Mouse (Mus musculus): ENCODE data around the gene Dgcr8. TPM values are rescaled to one million over a fixed set of nuclear protein-coding genes. Genes with fewer than 3 reads are reported as not detected.
A peak's percentile ranks its signal among the peaks of the same experiment; 100 is the strongest.

Gene Dgcr8
- polyA plus RNA-seq (2014; fragmentation: Nextera tagmentation; extraction: Ambion mirVana) = 33.1 and 34.9 TPM in 2 replicates

- peaks cover 18% of the 10 kb centered on the region for H3K4me1 ChIP-seq (ENCODE audit: control insufficient read depth, insufficient read depth, low read length)
- peak within 1 kb of the TSS; percentile 76 for H3K27ac ChIP-seq (ENCODE audit: low read depth, low read length)
- H3K9me3 ChIP-seq (ENCODE audit: control insufficient read depth, low read length) = no peaks in the 10 kb centered on the region
- under 1% methylated on average over 66 of the region's 71 CpGs for WGBS
- H3K36me3 ChIP-seq (ENCODE audit: control insufficient read depth, insufficient read depth, low read length) = peaks cover 10% of the 10 kb centered on the region
- DNase-seq (ENCODE audit: low spot score, missing footprints) (peak; percentile 99), ATAC-seq (ENCODE audit: low FRiP score) (peak; percentile 100)
- no peaks in the 10 kb centered on the region for H3K27me3 ChIP-seq (ENCODE audit: control insufficient read depth, insufficient read depth, low read length)
- H3K4me2 ChIP-seq = peak within 1 kb of the TSS; percentile 70
- peak within 1 kb of the TSS; percentile 95 for H3K9ac ChIP-seq (ENCODE audit: low read length)
- H3K4me3 ChIP-seq (ENCODE audit: low read depth, low read length) = peak within 1 kb of the TSS; percentile 96
Observed at GRCm38 (mm10) chr16:18289067-18289588, at the start of gene Dgcr8. TSS of gene Dgcr8 (minus strand) at chr16:18289246.

GRCm38 (mm10) chr16:18337261-18337660 lies 48.2 kb upstream of the Dgcr8 start:
- peaks cover 3% of the 10 kb centered on the region; the same call in 1 of the 2 replicates for H3K4me1 ChIP-seq (ENCODE audit: control insufficient read depth, insufficient read depth, low read length)
- H3K9me3 ChIP-seq (ENCODE audit: control insufficient read depth, low read length) = no peaks in the 10 kb centered on the region
- DNase-seq (ENCODE audit: low spot score, missing footprints) (no peak), ATAC-seq (ENCODE audit: low FRiP score) (no peak)
- WGBS = 91% methylated on average over 4 of the region's 4 CpGs
- no peak overlapping the region for H3K4me3 ChIP-seq (ENCODE audit: low read depth, low read length)
- no peak overlapping the region for H3K27ac ChIP-seq (ENCODE audit: low read depth, low read length)
- H3K4me2 ChIP-seq = no peak overlapping the region
- H3K36me3 ChIP-seq (ENCODE audit: control insufficient read depth, insufficient read depth, low read length) = no peaks in the 10 kb centered on the region
- no peaks in the 10 kb centered on the region for H3K27me3 ChIP-seq (ENCODE audit: control insufficient read depth, insufficient read depth, low read length)
- H3K9ac ChIP-seq (ENCODE audit: low read length) = no peak overlapping the region

DNA sequence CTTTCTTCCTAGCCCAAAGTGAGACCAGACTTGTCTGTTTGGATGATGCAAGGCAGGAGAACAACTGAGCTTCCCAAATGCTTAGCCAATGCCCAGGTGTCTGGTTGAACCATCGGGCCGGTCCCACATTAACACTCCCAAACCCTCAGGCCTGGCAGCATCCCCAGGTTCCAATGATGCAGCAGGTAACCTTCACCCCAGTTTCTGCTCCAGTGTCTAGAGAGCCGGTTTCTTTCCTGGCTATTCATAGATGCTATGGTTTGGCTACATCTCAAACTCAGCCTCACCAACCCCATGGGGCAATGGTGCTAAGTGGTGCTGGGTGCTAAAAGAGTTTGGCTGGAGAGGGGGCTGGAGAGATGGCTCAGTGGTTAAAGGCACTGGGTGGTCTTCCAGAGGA lies 46.9 kb upstream of the Dgcr8 start:
- Histone ChIP-seq H3K9me3 (ENCODE audit: control insufficient read depth, low read length) (no peaks in the 10 kb centered on the region), H3K4me3 (ENCODE audit: low read depth, low read length) (no peak overlapping the region), H3K4me1 (ENCODE audit: control insufficient read depth, insufficient read depth, low read length) (peaks cover 3% of the 10 kb centered on the region; the same call in 1 of the 2 replicates), H3K27ac (ENCODE audit: low read depth, low read length) (no peak overlapping the region), H3K4me2 (no peak overlapping the region), H3K9ac (ENCODE audit: low read length) (no peak overlapping the region), H3K27me3 (ENCODE audit: control insufficient read depth, insufficient read depth, low read length) (no peaks in the 10 kb centered on the region), H3K36me3 (ENCODE audit: control insufficient read depth, insufficient read depth, low read length) (no peaks in the 10 kb centered on the region)
- no peak for ATAC-seq (ENCODE audit: low FRiP score)
- WGBS = 87% methylated on average over 3 of the region's 3 CpGs
- DNase-seq (ENCODE audit: low spot score, missing footprints) = no peak

- H3K27ac ChIP-seq (ENCODE audit: low read depth, low read length) = no peak overlapping the region
- no peaks in the 10 kb centered on the region for H3K27me3 ChIP-seq (ENCODE audit: control insufficient read depth, insufficient read depth, low read length)
- WGBS = 90% methylated on average over 3 of the region's 3 CpGs
- H3K4me3 ChIP-seq (ENCODE audit: low read depth, low read length) = no peak overlapping the region
- H3K9ac ChIP-seq (ENCODE audit: low read length) = no peak overlapping the region
- H3K9me3 ChIP-seq (ENCODE audit: control insufficient read depth, low read length) = no peaks in the 10 kb centered on the region
- H3K4me1 ChIP-seq (ENCODE audit: control insufficient read depth, insufficient read depth, low read length) = no peaks in the 10 kb centered on the region
- H3K4me2 ChIP-seq = no peak overlapping the region
- ATAC-seq (ENCODE audit: low FRiP score) (no peak), DNase-seq (ENCODE audit: low spot score, missing footprints) (no peak)
- H3K36me3 ChIP-seq (ENCODE audit: control insufficient read depth, insufficient read depth, low read length) = no peaks in the 10 kb centered on the region
Observed at GRCm38 (mm10) chr16:18333976-18334375, 44.9 kb upstream of the Dgcr8 start.

- no peaks in the 10 kb centered on the region for H3K9me3 ChIP-seq (ENCODE audit: control insufficient read depth, low read length)
- ATAC-seq (ENCODE audit: low FRiP score) (no peak), DNase-seq (ENCODE audit: low spot score, missing footprints) (no peak)
- H3K9ac ChIP-seq (ENCODE audit: low read length) = no peak overlapping the region
- no peaks in the 10 kb centered on the region for H3K36me3 ChIP-seq (ENCODE audit: control insufficient read depth, insufficient read depth, low read length)
- H3K4me2 ChIP-seq = no peak overlapping the region
- no peak overlapping the region for H3K27ac ChIP-seq (ENCODE audit: low read depth, low read length)
- no peaks in the 10 kb centered on the region for H3K27me3 ChIP-seq (ENCODE audit: control insufficient read depth, insufficient read depth, low read length)
- H3K4me1 ChIP-seq (ENCODE audit: control insufficient read depth, insufficient read depth, low read length) = no peaks in the 10 kb centered on the region
- no peak overlapping the region for H3K4me3 ChIP-seq (ENCODE audit: low read depth, low read length)
- 89% methylated on average over 1 of the region's 1 CpGs for WGBS
Observed at GRCm38 (mm10) chr16:18328524-18328923, 39.5 kb upstream of the Dgcr8 start.

GRCm38 (mm10) chr16:18327936-18328335 lies 38.9 kb upstream of the Dgcr8 start:
- H3K36me3 ChIP-seq (ENCODE audit: control insufficient read depth, insufficient read depth, low read length) = no peaks in the 10 kb centered on the region

DNA sequence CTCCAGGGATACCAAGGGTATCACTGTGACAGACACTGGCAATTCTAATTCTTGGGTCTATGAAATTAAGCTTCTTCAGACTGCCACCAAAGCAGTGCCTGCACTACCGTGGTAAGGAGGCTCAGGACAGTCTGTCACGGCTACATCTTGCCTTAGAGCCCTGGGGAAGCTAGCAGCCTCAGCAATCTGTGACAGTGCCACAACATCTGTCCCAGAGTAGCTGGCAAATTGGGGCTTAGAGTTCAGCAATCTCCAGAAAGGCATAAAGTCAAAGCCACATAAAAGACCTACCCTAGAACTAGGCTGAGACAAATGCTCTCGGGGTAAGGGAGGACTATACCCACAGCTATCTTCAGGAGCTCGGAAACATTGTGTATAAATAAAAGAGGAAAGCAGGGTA lies 36.7 kb upstream of the Dgcr8 start:
- Histone ChIP-seq H3K27me3 (ENCODE audit: control insufficient read depth, insufficient read depth, low read length) (no peaks in the 10 kb centered on the region), H3K4me1 (ENCODE audit: control insufficient read depth, insufficient read depth, low read length) (no peaks in the 10 kb centered on the region), H3K9ac (ENCODE audit: low read length) (no peak overlapping the region), H3K4me3 (ENCODE audit: low read depth, low read length) (no peak overlapping the region), H3K36me3 (ENCODE audit: control insufficient read depth, insufficient read depth, low read length) (no peaks in the 10 kb centered on the region), H3K27ac (ENCODE audit: low read depth, low read length) (no peak overlapping the region), H3K4me2 (no peak overlapping the region), H3K9me3 (ENCODE audit: control insufficient read depth, low read length) (no peaks in the 10 kb centered on the region)
- ATAC-seq (ENCODE audit: low FRiP score) = no peak
- whole genome bisulfite sequencing = 87% methylated on average over 4 of the region's 4 CpGs
- DNase-seq (ENCODE audit: low spot score, missing footprints) = no peak

More at GRCm38 (mm10) chr16:18327936-18328335, 38.9 kb upstream of the Dgcr8 start:
- Histone ChIP-seq H3K4me3 (ENCODE audit: low read depth, low read length) (no peak overlapping the region), H3K27ac (ENCODE audit: low read depth, low read length) (no peak overlapping the region), H3K4me1 (ENCODE audit: control insufficient read depth, insufficient read depth, low read length) (no peaks in the 10 kb centered on the region), H3K27me3 (ENCODE audit: control insufficient read depth, insufficient read depth, low read length) (no peaks in the 10 kb centered on the region), H3K9ac (ENCODE audit: low read length) (no peak overlapping the region), H3K9me3 (ENCODE audit: control insufficient read depth, low read length) (no peaks in the 10 kb centered on the region), H3K4me2 (no peak overlapping the region)
- ATAC-seq (ENCODE audit: low FRiP score) (no peak), DNase-seq (ENCODE audit: low spot score, missing footprints) (no peak)
- WGBS = 92% methylated on average over 9 of the region's 9 CpGs

- H3K9me3 ChIP-seq (ENCODE audit: control insufficient read depth, low read length) = no peaks in the 10 kb centered on the region
- 77% methylated on average over 6 of the region's 6 CpGs for WGBS
- H3K9ac ChIP-seq (ENCODE audit: low read length) = no peak overlapping the region
- H3K36me3 ChIP-seq (ENCODE audit: control insufficient read depth, insufficient read depth, low read length) = no peaks in the 10 kb centered on the region
- ATAC-seq (ENCODE audit: low FRiP score) = no peak
- DNase-seq (ENCODE audit: low spot score, missing footprints) = no peak
- H3K27ac ChIP-seq (ENCODE audit: low read depth, low read length) = no peak overlapping the region
- H3K27me3 ChIP-seq (ENCODE audit: control insufficient read depth, insufficient read depth, low read length) = no peaks in the 10 kb centered on the region
- H3K4me3 ChIP-seq (ENCODE audit: low read depth, low read length) = no peak overlapping the region
- H3K4me1 ChIP-seq (ENCODE audit: control insufficient read depth, insufficient read depth, low read length) = no peaks in the 10 kb centered on the region
- H3K4me2 ChIP-seq = no peak overlapping the region
Observed at GRCm38 (mm10) chr16:18324031-18324430, 35.0 kb upstream of the Dgcr8 start.

- 85% methylated on average over 2 of the region's 2 CpGs for WGBS
- Histone ChIP-seq H3K4me3 (ENCODE audit: low read depth, low read length) (no peak overlapping the region), H3K9me3 (ENCODE audit: control insufficient read depth, low read length) (no peaks in the 10 kb centered on the region), H3K27ac (ENCODE audit: low read depth, low read length) (no peak overlapping the region), H3K4me1 (ENCODE audit: control insufficient read depth, insufficient read depth, low read length) (no peaks in the 10 kb centered on the region), H3K4me2 (no peak overlapping the region), H3K27me3 (ENCODE audit: control insufficient read depth, insufficient read depth, low read length) (no peaks in the 10 kb centered on the region), H3K9ac (ENCODE audit: low read length) (no peak overlapping the region), H3K36me3 (ENCODE audit: control insufficient read depth, insufficient read depth, low read length) (no peaks in the 10 kb centered on the region)
- DNase-seq (ENCODE audit: low spot score, missing footprints) (no peak), ATAC-seq (ENCODE audit: low FRiP score) (no peak)
Observed at GRCm38 (mm10) chr16:18323460-18323859, 34.4 kb upstream of the Dgcr8 start.
